13 mouse cellular contexts compared by ENCODE assay signal in genomic region chr7:13314095-13314597, GRCm38 (mm10). TPM values are rescaled to one million over a fixed set of nuclear protein-coding genes. Genes with fewer than 3 reads are reported as not detected.
DNase-seq lines count a peak whose midpoint lies in the region; ATAC-seq and TF ChIP-seq lines count a peak whose summit lies in the region.
"Had no signal": no experiment of that assay in that cellular context is flagged by ENCODE, and none has a peak within 500 bp of the region (broad histone marks: within the 10 kb centered on the region; RNA-seq: fewer than 3 reads in every experiment).

No protein-coding gene starts in this region.

- no peak for ATAC-seq in erythroblast, adult 5-6 weeks (replicated peaks; ENCODE audit: low FRiP score, poor library complexity, severe bottlenecking)
- ATAC-seq: forebrain, embryonic 15.5 days had no signal

- H3K27me3 ChIP-seq in small intestine, adult 2 months (ENCODE audit: control insufficient read depth, insufficient read depth, low read length) = no peaks in the 10 kb centered on the region
- H3K27me3 ChIP-seq: forebrain, embryonic 15.5 days had no signal

- no peak overlapping the region for H3K4me3 ChIP-seq in gastrocnemius, adult 2 months
- no peak overlapping the region for H3K4me3 ChIP-seq in small intestine, adult 2 months (ENCODE audit: low read depth, low read length)
- H3K4me3 ChIP-seq: forebrain, embryonic 15.5 days; megakaryocyte, embryonic 14.5 days; myocyte had no signal

- no peak for TF ChIP-seq CTCF in gastrocnemius, adult 2 months (IDR thresholded peaks at IDR 0.05)
- TF ChIP-seq CTCF in brain, embryonic 14.5 days (IDR thresholded peaks at IDR 0.05; ENCODE audit: borderline replicate concordance, extremely low read depth, insufficient read depth, insufficient read length) = no peak
- TF ChIP-seq CTCF in small intestine, adult 2 months (IDR thresholded peaks at IDR 0.05; ENCODE audit: extremely low read depth, insufficient read length, insufficient replicate concordance, low read depth, low read length) = no peak

- DNase-seq in gastrocnemius, adult 2 months = peak; percentile 55
- DNase-seq in gastrocnemius, adult 8-10 months (ENCODE audit: low spot score in 2 of 2) = no peak
- DNase-seq in layer of hippocampus, adult 9-11 months = peak; percentile 4
- DNase-seq in layer of hippocampus, adult 11-12 months (ENCODE audit: low spot score) = no peak
- peak; percentile 39 for DNase-seq in brain, embryonic 14.5 days (ENCODE audit: low read depth)
- DNase-seq in retina, embryonic 14.5 days (ENCODE audit: low spot score) = no peak
- DNase-seq: retina, postnatal 1 day had no signal

- H3K27ac ChIP-seq in gastrocnemius, adult 2 months = no peak overlapping the region
- peak overlapping the region; percentile 74 for H3K27ac ChIP-seq in small intestine, adult 2 months (ENCODE audit: insufficient read depth, low read depth, low read length)
- H3K27ac ChIP-seq: forebrain, embryonic 15.5 days; hindbrain, embryonic 14.5 days had no signal

- no peak for TF ChIP-seq POLR2A in brain, embryonic 14.5 days (IDR thresholded peaks at IDR 0.05; ENCODE audit: borderline replicate concordance, extremely low read depth, insufficient read depth, insufficient read length, poor library complexity, severe bottlenecking)
- TF ChIP-seq POLR2A in small intestine, adult 2 months (IDR thresholded peaks at IDR 0.05; ENCODE audit: low read depth, low read length) = no peak

- intact Hi-C loops in gastrocnemius, adult 2 months (cut with DNase I) = no loop called here

- H3K4me1 ChIP-seq in small intestine, adult 2 months (ENCODE audit: control insufficient read depth, insufficient read depth, insufficient read length, low read length) = peaks cover 10% of the 10 kb centered on the region; the same call in 1 of the 2 replicates
- H3K4me1 ChIP-seq: forebrain, embryonic 15.5 days had no signal

- 31% methylated on average over 5 of the region's 5 CpGs for WGBS in small intestine, adult 2 months

- H3K36me3 ChIP-seq in small intestine, adult 2 months (ENCODE audit: control insufficient read depth, insufficient read depth, low read length) = no peaks in the 10 kb centered on the region; the same call in 1 of the 2 replicates

RNA-seq across cellular contexts. Expression of gene Pla2g4c, which starts 10.3 kb away (rescaled TPM):
- under 1 TPM in 1 of 2 experiments, not detected in 1; 0.14 TPM for total RNA-seq in gastrocnemius, adult 2 months (2021)
- under 1 TPM in 1 of 4 experiments, not detected in 3; 0.11 TPM for total RNA-seq in gastrocnemius, adult 8-10 months (2022)
- polyA plus RNA-seq in brain, embryonic 14.5 days (2012; rRNA removed) = 2.7 and 3.5 TPM in 2 replicates
- polyA plus RNA-seq in small intestine, adult 2 months (2012; rRNA removed) = 0.61 and 4.5 TPM in 2 replicates
- 0.96 and 6.1 TPM in 2 replicates for total RNA-seq in erythroblast, adult 5-6 weeks (2015; ENCODE audit: low replicate concordance)
- total RNA-seq in erythroblast, adult 5-6 weeks (2017; ENCODE audit: low replicate concordance) = 5.0 and 8.9 TPM in 2 replicates

RNA-seq across cellular contexts. Expression of gene Zswim9, which starts 35.6 kb away (rescaled TPM):
- total RNA-seq in gastrocnemius, adult 2 months (2021) = 10 to 100 TPM; 12.6 to 14.5 TPM
- total RNA-seq in gastrocnemius, adult 8-10 months (2022) = 10 to 100 TPM; 13.0 to 15.2 (median 14.0) TPM
- 8.5 and 14.9 TPM in 2 replicates for polyA plus RNA-seq in brain, embryonic 14.5 days (2012; rRNA removed)
- 1.7 and 2.4 TPM in 2 replicates for polyA plus RNA-seq in small intestine, adult 2 months (2012; rRNA removed)
- total RNA-seq in erythroblast, adult 5-6 weeks (2015; ENCODE audit: low replicate concordance) = 0.21 and 3.1 TPM in 2 replicates
- total RNA-seq in erythroblast, adult 5-6 weeks (2017; ENCODE audit: low replicate concordance) = 2.1 and 2.2 TPM in 2 replicates

RNA-seq across cellular contexts. Expression of gene Lig1, which starts 37.1 kb away (rescaled TPM):
- total RNA-seq in gastrocnemius, adult 2 months (2021) = 1 to 10 TPM; 1.1 to 1.4 TPM
- 1 to 10 TPM in 1 of 4 experiments, under 1 TPM in 3; 0.53 to 1.2 (median 0.75) TPM for total RNA-seq in gastrocnemius, adult 8-10 months (2022)
- 41.8 and 45.8 TPM in 2 replicates for polyA plus RNA-seq in brain, embryonic 14.5 days (2012; rRNA removed)
- polyA plus RNA-seq in small intestine, adult 2 months (2012; rRNA removed) = 4.0 and 10.1 TPM in 2 replicates
- 30.4 and 52.9 TPM in 2 replicates for total RNA-seq in erythroblast, adult 5-6 weeks (2015; ENCODE audit: low replicate concordance)
- 62.7 and 99.9 TPM in 2 replicates for total RNA-seq in erythroblast, adult 5-6 weeks (2017; ENCODE audit: low replicate concordance)

Comparison
In these comparisons a context has a peak if more than half of its experiments do, and no peak if none do; other contexts are left out.
1. DNase-seq: peak in gastrocnemius, adult 2 months (single experiment), layer of hippocampus, adult 9-11 months (single experiment) and brain, embryonic 14.5 days (single experiment); none in gastrocnemius, adult 8-10 months (0 of 2), layer of hippocampus, adult 11-12 months (single experiment) and retina, embryonic 14.5 days (single experiment).
2. RNA of gene Lig1, which starts 37.1 kb away (total RNA-seq): 30.4 to 99.9 TPM in erythroblast, adult 5-6 weeks; 1.1 to 1.4 TPM in gastrocnemius, adult 2 months and 0.53 to 1.2 TPM in gastrocnemius, adult 8-10 months; every median in the first group is over 10 times any median in the second.